Mouse (Mus musculus) layer of hippocampus, postnatal 36 days (tissue): ENCODE data around the gene Actr1b. TPM values are rescaled to one million over a fixed set of nuclear protein-coding genes. Genes with fewer than 3 reads are reported as not detected.
"Not testable (repeated sequence)": the region's sequence is repeated elsewhere in the genome, so short reads cannot be mapped to it uniquely, and the experiment has no call there.

Experiments used
- DNase-seq, 2 experiments: peaks; one replicate each; pipeline ENCODE4 v3.0.0; 2022
- total RNA-seq, 2 experiments: library from RNA; stranded (reverse); gene quantifications; 2 replicates each; pipeline ENCODE4 v1.2.3; 2021

Gene Actr1b
- total RNA-seq, 2 experiments from 2014 or later: 246 to 247 TPM

- no peak for DNase-seq
These were observed 17.2 kb downstream of the Actr1b start for GRCm38 (mm10) chr1:36697030-36697429.

- DNase-seq: no peak
These were observed 17.8 kb downstream of the Actr1b start for GRCm38 (mm10) chr1:36696411-36696810.

- no peak for DNase-seq
These were observed 19.4 kb downstream of the Actr1b start for GRCm38 (mm10) chr1:36694871-36695270.

GRCm38 (mm10) chr1:36691271-36692155 lies 22.7 kb downstream of the Actr1b start, which contains the start of gene Cox5b:
Cox5b (plus strand) TSS chr1:36691449.
- peak; percentile 94 for DNase-seq

- no peak for DNase-seq
These were observed 23.5 kb downstream of the Actr1b start for GRCm38 (mm10) chr1:36690671-36691235.

GRCm38 (mm10) chr1:36683810-36684467 lies 30.3 kb downstream of the Actr1b start:
- DNase-seq: peak; percentile 78 to 79

- no peak for DNase-seq
These were observed 31.4 kb downstream of the Actr1b start, which contains the start of gene Fam178b for GRCm38 (mm10) chr1:36682620-36683355. Fam178b (minus strand) TSS chr1:36683183.

GRCm38 (mm10) chr1:36680893-36681292 lies 33.3 kb downstream of the Actr1b start:
- DNase-seq: no peak

- DNase-seq: no peak
These were observed 39.3 kb downstream of the Actr1b start for GRCm38 (mm10) chr1:36674936-36675335.

- DNase-seq: peak in 1 of 2 experiments; percentile 21
These were observed 41.4 kb downstream of the Actr1b start for GRCm38 (mm10) chr1:36672648-36673350.

- no peak for DNase-seq
These were observed 43.0 kb downstream of the Actr1b start for GRCm38 (mm10) chr1:36671260-36671659.

- no peak for DNase-seq
These were observed 44.0 kb downstream of the Actr1b start for GRCm38 (mm10) chr1:36670256-36670655.

- not testable (repeated sequence) for DNase-seq
These were observed 46.2 kb downstream of the Actr1b start for GRCm38 (mm10) chr1:36668007-36668406.

- DNase-seq: no peak
These were observed 48.3 kb downstream of the Actr1b start for GRCm38 (mm10) chr1:36665934-36666333.

GRCm38 (mm10) chr1:36665165-36665723 lies 49.0 kb downstream of the Actr1b start:
- no peak for DNase-seq

- no peak for DNase-seq
These were observed 49.8 kb downstream of the Actr1b start for GRCm38 (mm10) chr1:36664457-36664856.

- DNase-seq: no peak
These were observed 55.4 kb downstream of the Actr1b start for GRCm38 (mm10) chr1:36658621-36659399.

GRCm38 (mm10) chr1:36657658-36658415 lies 56.4 kb downstream of the Actr1b start:
- DNase-seq: no peak

- no peak for DNase-seq
These were observed 58.0 kb downstream of the Actr1b start for GRCm38 (mm10) chr1:36656233-36656632.

GRCm38 (mm10) chr1:36655039-36655438 lies 59.2 kb downstream of the Actr1b start:
- no peak for DNase-seq
